Mouse (Mus musculus): ENCODE results near the gene Runx3. TPM values are rescaled to one million over a fixed set of nuclear protein-coding genes. Genes with fewer than 3 reads are reported as not detected.

Runx3 gene
- total RNA-seq, 2 experiments from 2014 or later = 2.0 to 3.9 TPM

DNA sequence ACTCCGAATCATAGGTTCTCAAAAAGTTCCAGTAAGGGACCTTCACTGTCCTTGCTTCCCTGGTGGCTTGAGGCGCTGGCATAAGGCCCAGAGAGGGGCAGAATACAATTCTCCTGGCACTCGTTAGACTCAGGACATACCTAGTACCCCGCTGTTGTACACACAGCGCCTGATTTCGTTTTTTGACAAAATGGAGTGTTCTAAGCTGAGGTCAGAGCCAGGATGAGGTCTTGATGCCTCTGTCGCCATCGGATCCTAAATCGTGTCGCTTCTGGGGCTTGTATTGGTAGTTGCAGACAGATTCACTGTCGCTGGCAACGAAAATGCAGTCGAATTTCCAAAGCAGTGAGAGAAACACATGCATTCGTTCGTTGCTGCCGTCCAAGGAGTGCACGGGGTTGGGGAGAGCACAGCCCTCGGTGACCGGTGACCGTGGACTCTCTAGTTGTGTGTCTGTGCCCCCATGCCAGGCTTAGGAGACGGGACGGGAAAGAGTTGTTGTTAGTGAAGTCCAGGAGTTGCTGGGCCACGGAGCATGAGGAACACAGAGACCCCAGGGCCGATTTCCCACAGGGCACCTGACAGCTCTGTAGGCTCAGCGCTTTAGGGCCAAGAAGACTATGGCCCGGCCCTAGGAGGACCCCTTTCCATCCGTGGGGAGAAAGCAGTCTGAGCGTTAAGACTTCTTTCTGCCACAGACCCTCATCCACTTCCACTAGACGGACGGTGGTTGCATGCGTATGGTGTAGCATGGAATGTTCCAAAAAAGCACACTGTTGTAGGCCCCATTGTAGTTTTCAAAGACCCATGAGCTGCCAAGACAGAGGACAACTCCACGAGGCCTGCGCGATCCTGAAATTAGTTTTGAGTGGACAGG is 30.9 kb downstream of the Runx3 start:
- DNase-seq = no peak

DNA sequence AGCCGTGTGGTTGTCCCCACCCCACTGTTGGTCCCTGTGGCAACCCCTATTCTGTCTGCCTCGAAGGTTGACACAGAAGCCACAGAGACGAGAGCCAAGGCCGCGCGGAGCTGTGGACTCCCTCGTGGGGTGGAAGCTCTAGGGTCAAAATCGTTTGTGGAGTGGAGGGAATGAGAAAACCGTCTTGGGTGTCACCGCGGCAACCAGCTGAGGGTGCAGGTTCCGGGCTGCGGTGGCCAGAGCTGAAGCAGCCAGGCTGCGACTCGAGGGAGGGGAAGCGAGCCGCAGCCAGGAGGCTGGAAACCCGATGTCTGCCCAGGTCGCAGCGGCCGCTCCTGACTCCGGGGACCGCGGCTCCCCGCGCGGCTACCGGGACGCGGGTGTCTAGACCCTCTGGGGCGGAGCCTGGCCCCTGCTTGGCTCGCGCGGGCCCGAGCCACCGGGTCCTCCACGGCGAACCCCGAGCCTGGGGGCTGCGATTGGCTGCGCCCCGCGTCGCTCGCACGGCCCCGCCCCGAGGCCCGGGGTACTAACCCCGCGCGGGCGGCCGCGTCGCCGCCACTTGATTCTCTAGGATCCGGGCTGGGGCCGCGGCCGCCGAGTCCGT is 31.6 kb downstream of the Runx3 start:
- DNase-seq = peak; percentile 34 to 57

DNA sequence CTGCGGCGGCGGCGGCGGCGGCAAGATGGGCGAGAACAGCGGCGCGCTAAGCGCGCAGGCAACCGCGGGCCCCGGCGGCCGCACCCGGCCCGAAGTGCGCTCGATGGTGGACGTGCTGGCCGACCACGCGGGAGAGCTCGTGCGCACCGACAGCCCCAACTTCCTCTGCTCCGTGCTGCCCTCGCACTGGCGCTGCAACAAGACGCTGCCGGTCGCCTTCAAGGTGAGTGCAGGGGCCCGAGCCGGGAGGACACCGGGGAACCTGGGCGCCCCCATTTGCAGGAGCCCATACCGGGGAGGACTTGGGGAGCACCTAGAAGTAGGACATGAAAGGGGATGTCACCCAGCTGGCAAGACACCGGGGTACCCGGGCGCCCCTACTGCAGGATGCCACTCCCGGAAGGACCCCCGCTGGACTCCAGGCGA is 32.4 kb downstream of the Runx3 start:
- peak; percentile 15 to 41 for DNase-seq

DNA sequence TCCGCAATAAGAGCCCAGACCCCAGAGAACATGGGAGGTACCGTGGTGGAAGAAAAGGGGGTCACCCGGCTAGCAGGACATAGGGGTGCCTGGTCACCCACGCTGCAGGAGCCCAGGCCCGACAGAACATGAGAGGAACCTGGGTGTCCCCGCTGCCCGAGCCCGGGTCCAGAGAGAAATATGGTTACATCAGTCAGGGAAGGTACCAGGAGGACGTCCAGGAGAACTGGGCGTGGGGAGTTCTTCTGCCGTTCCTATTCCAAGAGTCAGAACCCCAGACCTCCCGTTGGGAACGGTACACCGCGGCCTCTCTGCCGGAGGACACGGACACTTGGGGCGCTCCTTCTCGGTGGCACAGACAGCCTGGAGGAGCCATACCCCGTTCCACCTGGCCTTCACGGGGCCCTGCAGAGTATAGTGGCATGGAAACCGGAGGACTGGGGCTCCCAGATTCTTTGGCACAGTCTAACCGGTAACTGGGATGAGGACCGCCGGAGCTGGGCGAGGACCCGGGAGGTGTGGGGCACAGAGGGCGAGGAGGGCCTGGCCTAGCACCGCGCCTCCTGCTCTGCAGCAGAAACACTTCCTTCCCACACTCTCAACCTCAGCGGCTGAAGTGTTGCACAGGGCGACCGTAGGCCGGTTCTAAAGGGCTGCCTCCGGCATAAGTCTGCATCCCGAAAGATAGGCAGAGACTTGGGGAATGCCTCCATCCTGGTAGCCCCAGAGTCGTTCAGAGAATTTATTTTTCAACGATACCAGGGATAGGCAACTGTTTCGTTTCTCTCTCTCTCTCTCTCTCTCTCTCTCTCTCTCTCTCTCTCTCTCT is 33.0 kb downstream of the Runx3 start:
- no peak for DNase-seq

DNA sequence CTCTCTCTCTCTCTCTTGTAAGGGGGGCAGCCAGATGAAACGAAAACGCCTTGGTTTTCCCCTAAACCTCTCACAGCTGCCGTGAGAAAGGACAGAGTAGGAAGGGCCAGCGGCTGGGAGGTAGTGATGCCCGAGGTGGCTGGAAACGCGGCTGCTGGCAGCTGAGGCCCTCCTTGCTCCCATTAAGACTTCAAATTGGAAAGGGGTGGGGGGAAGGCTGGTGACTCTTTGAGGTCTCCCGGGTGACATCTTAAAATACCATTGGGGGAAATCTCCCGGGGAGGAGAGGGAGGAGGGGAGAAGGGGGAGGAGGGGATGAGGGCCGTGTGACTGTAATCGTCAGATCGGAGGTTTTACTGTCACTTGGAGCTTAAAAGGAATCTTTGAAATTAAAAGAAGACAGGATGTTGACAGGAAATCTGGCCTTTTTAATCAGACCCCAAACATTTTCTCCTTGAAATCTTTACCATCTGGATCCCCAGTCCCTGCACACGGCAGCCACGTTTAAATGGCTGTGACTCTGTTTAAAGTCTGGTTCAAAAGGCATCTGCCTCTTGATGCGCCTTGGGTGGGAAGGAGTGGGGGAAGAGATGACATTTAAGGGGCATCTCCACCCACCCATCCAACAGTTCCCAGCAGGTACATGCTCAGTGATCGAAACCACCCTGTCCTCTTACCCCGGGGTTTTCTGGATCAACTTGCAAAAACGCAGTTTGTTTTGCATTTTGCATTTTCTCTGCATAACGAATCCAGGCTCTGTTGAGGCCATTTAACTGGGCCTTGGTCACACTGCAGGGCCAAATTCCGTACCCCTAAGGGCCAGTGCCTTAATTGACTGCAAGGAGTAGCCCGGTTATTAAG is 33.9 kb downstream of the Runx3 start:
- no peak for DNase-seq

DNA sequence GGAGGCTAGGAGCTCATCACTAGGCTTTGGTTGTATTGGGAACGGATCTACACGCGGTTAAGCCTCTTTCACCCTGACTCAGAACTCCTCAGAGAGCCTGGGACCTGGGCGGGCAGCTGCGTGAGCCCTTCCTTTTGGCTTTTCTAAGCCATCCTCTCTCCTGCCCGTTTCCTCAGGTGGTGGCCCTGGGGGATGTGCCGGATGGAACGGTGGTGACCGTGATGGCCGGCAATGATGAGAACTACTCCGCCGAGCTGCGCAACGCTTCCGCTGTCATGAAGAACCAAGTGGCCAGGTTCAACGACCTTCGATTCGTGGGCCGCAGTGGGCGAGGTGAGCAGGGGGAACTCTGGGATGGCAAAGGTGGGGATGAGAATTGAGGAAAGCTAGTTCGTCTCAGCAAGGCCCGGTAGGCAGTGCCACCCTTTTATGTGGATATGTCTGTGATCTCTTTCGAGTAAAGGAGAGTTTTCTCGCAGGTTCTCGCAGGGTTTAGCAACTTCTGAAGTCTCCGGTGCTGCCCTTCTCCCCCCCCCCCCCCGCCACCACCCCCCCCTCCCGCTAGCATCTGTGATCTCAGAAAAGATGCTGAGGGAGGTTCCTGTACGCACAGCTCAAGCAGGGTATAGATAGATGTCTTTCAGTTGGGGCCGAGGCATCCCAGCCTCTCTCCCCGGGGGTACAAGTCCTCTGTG is 34.8 kb downstream of the Runx3 start:
- no peak for DNase-seq

DNA sequence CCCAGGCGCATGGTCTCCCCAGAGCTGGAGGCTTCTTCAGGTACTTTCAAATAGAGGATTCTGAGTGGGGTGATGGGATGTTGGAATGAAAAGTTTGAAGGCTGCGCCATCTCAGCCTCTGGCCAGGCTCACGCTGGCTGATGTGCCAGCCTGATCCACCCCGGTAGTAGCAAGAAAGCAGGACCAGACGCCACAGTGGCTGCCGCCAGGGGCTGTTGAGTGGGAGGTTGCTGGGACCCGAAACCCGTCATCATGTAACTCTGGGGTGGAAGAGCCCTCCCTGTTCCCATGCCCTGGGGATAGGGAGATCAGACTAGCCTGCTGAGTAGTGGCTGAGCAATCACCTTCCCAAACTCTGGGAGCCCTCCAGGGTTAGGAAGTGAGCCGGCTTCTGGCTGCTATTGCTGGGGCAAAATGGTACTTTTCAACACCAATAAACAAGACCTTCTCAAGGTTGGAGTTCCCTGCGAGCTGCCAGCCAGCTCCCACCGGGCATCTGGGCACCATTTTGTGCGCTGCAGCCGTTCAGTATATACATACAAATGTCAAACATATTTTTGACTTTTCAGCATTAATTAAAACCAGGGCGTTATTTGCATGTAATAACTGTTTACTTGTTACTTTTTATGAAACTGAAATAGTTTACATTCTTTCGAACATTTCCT is 35.5 kb downstream of the Runx3 start:
- DNase-seq = no peak

DNA sequence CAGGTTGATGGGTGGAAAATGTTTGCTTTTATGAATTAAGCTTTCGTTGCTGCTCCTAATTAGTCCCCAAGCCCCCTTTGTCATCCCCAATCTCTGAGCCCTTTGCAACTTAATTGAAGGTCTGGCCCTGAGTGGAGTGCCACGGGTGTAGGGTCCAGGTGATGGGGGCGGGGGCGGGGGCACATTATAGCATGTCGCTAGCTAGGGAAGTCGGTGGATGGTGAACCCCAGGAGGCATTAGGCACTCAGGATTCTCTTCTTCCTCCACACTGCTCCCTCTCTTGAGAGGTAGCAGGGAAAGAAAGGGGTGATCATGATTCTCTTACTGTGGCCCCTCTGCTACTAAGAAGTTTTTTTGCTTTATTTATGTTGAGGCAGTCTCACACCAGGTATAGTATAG is 36.1 kb downstream of the Runx3 start:
- no peak for DNase-seq

DNA sequence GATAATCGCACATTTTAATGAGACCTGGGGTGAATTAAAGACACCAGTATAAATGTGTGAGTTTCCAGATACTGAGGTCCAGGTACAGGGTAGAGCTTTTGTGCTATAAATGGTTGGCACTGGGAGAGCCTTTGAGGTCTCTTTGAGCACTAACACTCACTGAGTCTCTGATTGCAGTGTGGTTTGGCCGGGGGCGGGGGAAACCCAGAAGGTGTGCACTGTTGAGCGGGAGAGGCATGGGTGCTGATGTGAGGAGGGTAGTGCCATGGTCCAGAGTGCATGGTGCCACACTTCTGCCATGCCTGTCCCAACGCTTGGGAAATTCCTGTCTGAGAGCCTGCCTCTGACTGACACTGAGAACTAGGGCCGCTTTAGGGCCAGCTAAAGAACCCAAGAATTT is 36.9 kb downstream of the Runx3 start:
- DNase-seq = no peak

DNA sequence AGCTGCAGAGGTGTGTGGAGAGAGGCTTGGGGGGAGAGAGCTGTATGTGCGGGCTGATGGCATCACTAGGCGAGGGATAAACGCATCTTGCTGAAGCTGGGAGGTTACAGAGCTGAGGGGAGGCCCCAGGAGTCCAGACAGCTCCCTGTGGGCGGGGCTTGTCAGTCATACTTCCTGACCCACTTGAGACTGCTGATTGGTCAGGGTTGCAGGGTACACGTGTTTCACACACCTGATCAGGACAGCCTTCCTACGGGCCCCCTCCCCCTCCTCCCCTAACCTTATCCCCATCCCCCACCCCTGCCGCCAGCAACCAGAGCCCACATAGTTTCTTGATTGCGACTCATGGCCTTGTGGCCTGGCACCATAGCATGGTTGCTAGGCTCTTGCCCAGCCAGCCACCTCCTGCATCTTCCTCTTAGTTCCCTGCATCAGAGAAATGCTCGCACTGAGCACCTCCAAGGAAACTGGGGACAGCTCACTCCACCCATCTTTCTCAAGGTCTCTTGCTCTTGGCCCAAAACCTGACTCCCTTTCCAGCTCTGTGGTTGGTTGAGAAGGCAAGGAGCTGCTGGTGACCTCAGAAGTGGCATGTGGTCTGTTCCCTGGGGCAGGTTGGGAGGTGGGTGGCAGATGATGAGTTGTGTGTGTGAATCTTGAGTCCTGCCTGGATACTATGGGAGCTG is 38.4 kb downstream of the Runx3 start:
- no peak for DNase-seq

DNA sequence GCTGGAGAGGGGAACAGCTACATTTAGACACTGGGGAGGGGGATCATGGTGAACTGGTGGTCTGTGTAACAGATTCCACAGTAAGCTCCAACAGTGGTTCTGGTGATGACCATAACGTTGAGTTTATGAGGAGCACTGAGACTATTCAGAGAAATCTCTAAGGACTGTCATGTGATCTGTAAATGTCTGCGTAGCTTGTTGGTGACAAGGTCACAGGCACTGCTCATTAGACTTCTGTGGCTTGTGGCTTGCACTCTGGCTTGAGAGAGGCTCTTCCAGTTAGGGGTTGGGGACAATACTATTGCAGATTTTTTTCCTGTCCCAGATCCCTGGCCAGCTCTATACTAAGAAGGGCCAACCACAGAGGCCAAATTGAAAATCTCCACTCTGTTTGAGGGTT is 39.2 kb downstream of the Runx3 start:
- DNase-seq = no peak

DNA sequence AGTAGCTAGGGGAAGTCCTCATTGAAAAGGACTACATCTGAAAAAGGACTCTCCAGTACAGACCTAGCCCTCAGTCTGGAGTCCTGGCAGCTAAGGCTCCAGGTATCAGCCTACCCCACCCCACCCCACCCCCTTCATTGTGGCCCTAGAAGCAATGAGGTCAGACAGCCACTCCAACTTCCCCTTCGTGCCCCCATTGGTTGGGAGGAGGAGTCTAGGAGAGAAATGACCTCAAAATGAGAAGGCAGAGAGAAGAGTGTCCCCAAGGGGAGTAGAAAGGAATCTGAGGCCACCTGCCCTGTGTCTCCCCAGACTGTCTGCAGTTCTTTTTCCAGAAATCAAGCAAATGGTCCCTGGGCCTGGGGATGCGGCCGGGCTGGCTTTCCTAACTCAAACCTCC is 39.7 kb downstream of the Runx3 start:
- no peak for DNase-seq

DNA sequence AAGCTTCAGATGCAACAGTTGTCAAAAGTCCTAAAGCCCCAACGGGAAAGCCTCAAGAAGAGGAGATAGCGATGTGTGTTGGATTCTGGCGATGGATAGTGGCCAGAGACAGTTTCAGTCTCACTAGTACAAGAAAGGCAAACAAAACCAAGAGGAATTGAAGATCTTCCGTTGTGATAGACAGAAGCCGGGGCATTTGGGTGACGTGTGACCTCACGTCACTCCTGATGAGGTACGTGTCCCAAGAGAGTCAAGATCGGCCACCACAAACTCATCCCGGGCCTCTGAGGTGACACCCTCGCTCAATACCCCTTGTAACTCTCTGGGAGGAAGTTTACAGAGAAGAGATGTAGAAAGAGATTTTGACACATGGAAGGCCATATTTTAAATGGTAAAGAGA is 41.0 kb downstream of the Runx3 start:
- no peak for DNase-seq

DNA sequence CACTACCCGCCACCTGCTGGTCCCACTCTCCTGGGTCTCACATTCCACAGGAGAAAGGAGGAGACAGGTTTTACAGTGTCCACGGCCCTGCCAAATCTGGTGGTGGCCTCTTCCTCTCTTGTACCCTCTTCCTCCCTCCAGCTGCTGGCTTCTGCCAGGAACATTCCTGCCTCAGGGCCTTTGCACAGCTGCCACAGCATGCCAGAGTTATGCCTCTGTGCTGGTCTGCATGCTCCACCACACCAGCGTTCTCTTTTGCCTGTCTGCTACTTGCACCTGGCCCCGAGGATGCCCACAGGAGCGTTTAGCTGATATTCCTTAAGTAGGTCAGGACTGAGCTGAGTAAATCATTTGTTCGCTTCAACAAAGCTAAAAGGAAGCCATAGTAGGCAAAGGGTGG is 45.3 kb downstream of the Runx3 start:
- no peak for DNase-seq

DNA sequence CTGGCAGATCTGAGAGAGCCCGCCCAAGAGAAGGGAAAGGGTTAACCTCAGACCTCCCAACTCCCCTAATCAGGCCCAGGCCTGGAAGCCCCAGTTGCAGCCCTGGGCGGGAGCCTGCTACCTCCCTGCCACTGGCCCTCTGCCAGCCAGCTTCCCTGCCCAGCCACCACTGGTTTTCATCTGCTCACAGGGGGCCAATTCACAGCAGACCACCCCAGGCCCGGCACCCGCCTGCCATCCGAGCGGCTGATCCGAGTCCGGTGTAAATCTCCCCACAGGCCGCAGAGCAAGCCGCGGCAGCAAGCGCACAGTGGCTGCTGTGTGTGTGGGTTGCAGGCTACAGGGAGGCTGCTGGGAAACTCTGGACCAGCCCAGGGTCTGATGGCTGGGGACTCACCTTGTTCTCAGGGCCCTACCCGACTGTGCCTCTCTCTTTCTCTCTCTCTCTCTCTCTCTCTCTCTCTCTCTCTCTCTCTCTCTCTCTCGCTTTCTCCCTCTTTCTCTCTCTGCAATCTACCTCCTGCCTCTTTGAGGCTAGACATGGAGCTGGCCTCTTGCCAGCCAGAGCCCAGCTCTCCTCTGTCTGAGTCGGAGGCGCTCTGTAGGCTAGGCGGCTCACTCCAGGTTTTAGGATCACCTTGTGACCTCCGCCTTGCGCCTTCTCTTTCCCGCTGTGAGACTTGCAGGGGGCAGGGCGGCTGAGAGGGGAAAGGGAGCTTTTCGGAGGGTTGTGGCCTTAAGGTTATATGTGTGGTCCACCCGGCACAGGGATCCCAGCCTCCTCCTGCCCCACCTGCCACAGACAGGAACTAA is 46.2 kb downstream of the Runx3 start:
- DNase-seq = no peak

DNA sequence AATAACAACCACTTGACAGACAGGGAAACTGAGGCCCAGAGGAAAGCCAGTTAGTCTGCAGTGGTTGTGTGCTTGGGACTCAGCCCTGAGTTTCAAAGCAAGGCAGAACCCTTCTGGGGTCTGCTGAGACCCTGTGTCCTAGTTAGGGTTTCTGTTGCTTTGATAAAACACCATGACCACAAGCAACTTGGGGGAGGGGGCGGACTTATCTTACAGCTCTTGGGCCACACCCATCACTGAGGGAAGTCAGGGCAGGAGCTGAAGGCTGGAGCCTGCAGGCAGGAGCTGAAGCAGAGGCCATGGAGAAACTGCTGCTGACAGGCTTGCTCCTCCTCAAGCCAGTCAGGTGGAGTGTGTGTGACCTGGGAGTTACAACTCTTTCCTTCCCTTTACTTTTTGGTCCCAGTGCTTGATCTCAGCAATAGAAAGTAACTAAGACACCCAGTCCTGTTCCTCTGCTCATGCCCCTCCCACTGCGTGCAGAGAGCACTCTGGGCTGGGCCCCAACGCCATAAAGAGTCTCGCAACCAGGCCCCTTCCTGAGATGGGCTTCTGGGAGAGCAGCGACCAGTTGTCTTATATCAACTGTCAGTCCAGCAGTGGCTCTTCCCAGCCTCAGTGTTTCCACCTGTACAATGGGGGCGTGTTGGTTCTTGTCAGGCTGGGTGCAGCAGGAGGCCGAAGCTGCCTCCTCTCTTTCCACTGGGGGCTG is 47.5 kb downstream of the Runx3 start:
- DNase-seq = no peak

DNA sequence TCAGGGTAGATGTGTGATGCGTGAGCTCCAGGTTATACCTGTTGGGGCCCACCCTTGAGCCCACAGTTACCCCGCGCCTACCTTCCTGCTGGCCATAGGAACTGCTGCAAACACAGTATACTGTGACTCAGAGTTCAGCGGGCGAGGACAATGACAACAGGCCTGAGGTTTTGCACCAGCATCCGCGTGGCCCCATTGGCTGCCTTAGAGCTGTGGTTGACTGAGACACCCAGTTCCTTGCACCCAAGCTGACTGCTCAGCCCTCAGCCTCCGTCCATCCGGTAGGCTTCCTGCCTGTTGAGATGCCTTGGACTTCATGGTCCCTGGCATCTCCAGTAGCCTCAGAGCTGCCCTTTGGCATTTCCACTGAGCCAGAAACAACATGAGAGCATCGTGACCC is 48.6 kb downstream of the Runx3 start:
- no peak for DNase-seq

DNA sequence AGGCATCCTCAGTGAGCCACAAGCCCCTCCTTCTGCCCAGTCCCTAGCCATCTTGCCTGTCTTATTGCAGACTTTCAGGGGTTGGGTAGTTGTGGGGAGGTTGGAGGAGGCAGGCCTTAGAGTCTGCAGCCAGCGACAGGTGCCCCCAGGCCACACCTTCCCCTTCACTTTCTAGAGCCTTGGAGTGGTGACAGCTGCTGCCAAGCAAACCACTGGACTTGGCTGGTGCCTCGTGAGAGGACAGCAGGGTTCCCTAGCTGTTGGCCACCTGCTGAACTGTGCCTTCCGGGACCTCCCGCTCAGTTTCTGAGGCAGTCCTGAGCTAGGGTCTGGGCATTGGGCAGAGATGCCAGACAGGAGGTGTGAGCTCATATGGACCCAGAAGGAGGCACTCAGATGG is 49.0 kb downstream of the Runx3 start:
- DNase-seq = no peak
